Mouse (Mus musculus): Measurements from ENCODE around the gene Hs6st2. TPM values are rescaled to one million over a fixed set of nuclear protein-coding genes. Genes with fewer than 3 reads are reported as not detected.

Gene Hs6st2
- 8.9 and 9.9 TPM in 2 replicates for polyA plus RNA-seq (2011; ENCODE audit: insufficient read depth, insufficient read length, low read depth, missing spikeins)

DNA sequence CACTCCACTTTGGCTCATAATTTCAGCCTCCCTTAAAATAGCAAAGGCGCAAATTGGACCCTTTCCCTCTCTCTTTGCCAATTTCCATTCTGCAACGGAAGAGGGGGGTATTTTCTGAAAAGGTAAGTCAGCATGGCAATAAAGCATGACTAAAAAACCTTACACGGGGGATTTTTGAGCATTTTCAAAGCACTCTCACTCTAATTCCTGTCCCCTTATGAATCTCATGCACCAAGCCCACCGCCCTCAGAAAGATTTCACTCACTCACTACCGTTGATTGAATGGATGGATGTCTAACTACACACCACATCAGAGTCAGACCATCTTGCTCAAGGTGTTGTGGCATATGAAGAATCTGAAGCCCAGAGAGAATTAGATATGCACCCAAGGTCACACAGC lies at the start of gene Hs6st2:
TSS of gene Hs6st2 (minus strand) at position 101 of the 400 bp plus-strand sequence.
- peaks cover 2% of the 10 kb centered on the region for H3K27me3 ChIP-seq (ENCODE audit: control insufficient read depth, insufficient read depth, low read length, poor library complexity, severe bottlenecking)
- H3K9me3 ChIP-seq (replicated peaks; ENCODE audit: control insufficient read depth, insufficient read depth, low read length, poor library complexity, severe bottlenecking): no peaks in the 10 kb centered on the region
- H3K27ac ChIP-seq (ENCODE audit: insufficient read depth, low read length): no peak within 1 kb of the TSS
- peak within 1 kb of the TSS; percentile 90 for H3K9ac ChIP-seq (ENCODE audit: low read depth, poor library complexity, severe bottlenecking)
- peak within 1 kb of the TSS; percentile 88 for H3K4me3 ChIP-seq (ENCODE audit: low read depth, low read length)
- H3K36me3 ChIP-seq (ENCODE audit: control insufficient read depth, insufficient read depth, low read length, poor library complexity, severe bottlenecking): no peaks in the 10 kb centered on the region
- no peaks in the 10 kb centered on the region for H3K4me1 ChIP-seq (ENCODE audit: control insufficient read depth, insufficient read depth, low read length)
- no peak for TF ChIP-seq POLR2A (IDR thresholded peaks at IDR 0.05; ENCODE audit: insufficient read depth, low read length)
- no peak for TF ChIP-seq EP300 (IDR thresholded peaks at IDR 0.05; ENCODE audit: insufficient read depth, low read depth, low read length)
- no peak for TF ChIP-seq CTCF (IDR thresholded peaks at IDR 0.05; ENCODE audit: low read depth, low read length)

DNA sequence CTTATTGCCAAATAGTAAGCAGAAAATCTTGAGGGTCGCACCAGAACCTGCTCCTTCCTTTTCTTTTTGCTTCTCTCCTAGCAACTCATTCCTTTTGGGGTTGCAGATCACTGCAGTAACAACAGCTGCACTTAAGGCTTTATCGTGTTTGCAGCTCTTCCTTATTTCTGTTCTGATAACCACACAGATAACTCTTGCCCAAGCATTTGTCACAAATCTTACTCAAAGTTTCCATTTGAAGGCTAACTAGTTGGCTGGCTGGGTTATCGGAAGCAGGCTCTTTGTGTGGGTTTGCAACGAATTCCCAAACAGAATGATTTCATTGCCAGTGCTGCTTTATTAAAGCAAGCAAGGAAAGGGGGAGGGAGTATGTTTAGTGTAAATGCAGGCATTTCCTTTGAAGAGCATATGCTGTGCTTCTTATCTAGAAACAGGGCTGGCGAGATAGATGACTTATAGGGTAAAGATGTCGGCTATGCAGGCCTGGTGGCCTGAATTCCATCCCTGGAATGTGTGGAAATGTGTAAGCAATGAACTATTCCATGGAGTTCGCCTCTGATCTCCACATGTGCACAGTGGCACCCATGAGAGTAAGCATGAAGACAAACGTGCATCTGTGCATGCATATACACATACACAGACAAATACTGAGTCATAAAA lies 32.6 kb upstream of the Hs6st2 start:
- H3K4me1 ChIP-seq (ENCODE audit: control insufficient read depth, insufficient read depth, low read length): no peaks in the 10 kb centered on the region
- H3K9ac ChIP-seq (ENCODE audit: low read depth, poor library complexity, severe bottlenecking): no peak overlapping the region
- no peak overlapping the region for H3K4me3 ChIP-seq (ENCODE audit: low read depth, low read length)
- H3K36me3 ChIP-seq (ENCODE audit: control insufficient read depth, insufficient read depth, low read length, poor library complexity, severe bottlenecking): no peaks in the 10 kb centered on the region
- TF ChIP-seq EP300 (IDR thresholded peaks at IDR 0.05; ENCODE audit: insufficient read depth, low read depth, low read length): no peak
- no peak for TF ChIP-seq POLR2A (IDR thresholded peaks at IDR 0.05; ENCODE audit: insufficient read depth, low read length)
- TF ChIP-seq CTCF (IDR thresholded peaks at IDR 0.05; ENCODE audit: low read depth, low read length): no peak
- no peak overlapping the region for H3K27ac ChIP-seq (ENCODE audit: insufficient read depth, low read length)
- H3K9me3 ChIP-seq (replicated peaks; ENCODE audit: control insufficient read depth, insufficient read depth, low read length, poor library complexity, severe bottlenecking): no peaks in the 10 kb centered on the region
- no peaks in the 10 kb centered on the region for H3K27me3 ChIP-seq (ENCODE audit: control insufficient read depth, insufficient read depth, low read length, poor library complexity, severe bottlenecking)

DNA sequence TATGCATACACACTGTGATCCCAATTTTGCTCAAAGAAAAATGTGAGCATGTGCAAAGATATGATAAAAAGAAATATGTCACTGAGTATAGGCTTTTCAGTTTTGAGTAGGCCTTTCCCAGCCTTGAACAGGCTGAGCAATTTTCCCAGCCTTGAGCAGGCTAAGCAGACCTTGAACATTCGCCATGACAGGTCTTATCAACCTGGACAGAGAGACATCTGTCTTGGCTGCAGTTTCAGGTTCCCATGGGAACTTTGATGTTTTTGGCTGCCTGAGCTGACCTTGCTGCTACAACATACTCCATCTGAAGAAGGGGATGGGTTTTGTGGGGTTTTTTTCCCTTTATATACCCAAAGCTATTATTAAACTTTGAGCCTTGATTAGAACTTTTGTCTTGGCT lies 31.3 kb upstream of the Hs6st2 start:
- TF ChIP-seq EP300 (IDR thresholded peaks at IDR 0.05; ENCODE audit: insufficient read depth, low read depth, low read length): no peak
- no peak for TF ChIP-seq POLR2A (IDR thresholded peaks at IDR 0.05; ENCODE audit: insufficient read depth, low read length)
- TF ChIP-seq CTCF (IDR thresholded peaks at IDR 0.05; ENCODE audit: low read depth, low read length): no peak
- no peaks in the 10 kb centered on the region for H3K36me3 ChIP-seq (ENCODE audit: control insufficient read depth, insufficient read depth, low read length, poor library complexity, severe bottlenecking)
- no peak overlapping the region for H3K4me3 ChIP-seq (ENCODE audit: low read depth, low read length)
- H3K9me3 ChIP-seq (replicated peaks; ENCODE audit: control insufficient read depth, insufficient read depth, low read length, poor library complexity, severe bottlenecking): no peaks in the 10 kb centered on the region
- H3K27ac ChIP-seq (ENCODE audit: insufficient read depth, low read length): no peak overlapping the region
- no peak overlapping the region for H3K9ac ChIP-seq (ENCODE audit: low read depth, poor library complexity, severe bottlenecking)
- no peaks in the 10 kb centered on the region for H3K4me1 ChIP-seq (ENCODE audit: control insufficient read depth, insufficient read depth, low read length)
- no peaks in the 10 kb centered on the region for H3K27me3 ChIP-seq (ENCODE audit: control insufficient read depth, insufficient read depth, low read length, poor library complexity, severe bottlenecking)

GRCm38 (mm10) chrX:51702823-51703222 lies 21.2 kb upstream of the Hs6st2 start:
- TF ChIP-seq POLR2A (IDR thresholded peaks at IDR 0.05; ENCODE audit: insufficient read depth, low read length) (no peak), CTCF (IDR thresholded peaks at IDR 0.05; ENCODE audit: low read depth, low read length) (no peak), EP300 (IDR thresholded peaks at IDR 0.05; ENCODE audit: insufficient read depth, low read depth, low read length) (no peak)
- H3K27me3 ChIP-seq (ENCODE audit: control insufficient read depth, insufficient read depth, low read length, poor library complexity, severe bottlenecking): no peaks in the 10 kb centered on the region
- H3K27ac ChIP-seq (ENCODE audit: insufficient read depth, low read length): no peak overlapping the region
- no peak overlapping the region for H3K9ac ChIP-seq (ENCODE audit: low read depth, poor library complexity, severe bottlenecking)
- no peaks in the 10 kb centered on the region for H3K4me1 ChIP-seq (ENCODE audit: control insufficient read depth, insufficient read depth, low read length)
- H3K4me3 ChIP-seq (ENCODE audit: low read depth, low read length): no peak overlapping the region
- H3K9me3 ChIP-seq (replicated peaks; ENCODE audit: control insufficient read depth, insufficient read depth, low read length, poor library complexity, severe bottlenecking): no peaks in the 10 kb centered on the region
- no peaks in the 10 kb centered on the region for H3K36me3 ChIP-seq (ENCODE audit: control insufficient read depth, insufficient read depth, low read length, poor library complexity, severe bottlenecking)

DNA sequence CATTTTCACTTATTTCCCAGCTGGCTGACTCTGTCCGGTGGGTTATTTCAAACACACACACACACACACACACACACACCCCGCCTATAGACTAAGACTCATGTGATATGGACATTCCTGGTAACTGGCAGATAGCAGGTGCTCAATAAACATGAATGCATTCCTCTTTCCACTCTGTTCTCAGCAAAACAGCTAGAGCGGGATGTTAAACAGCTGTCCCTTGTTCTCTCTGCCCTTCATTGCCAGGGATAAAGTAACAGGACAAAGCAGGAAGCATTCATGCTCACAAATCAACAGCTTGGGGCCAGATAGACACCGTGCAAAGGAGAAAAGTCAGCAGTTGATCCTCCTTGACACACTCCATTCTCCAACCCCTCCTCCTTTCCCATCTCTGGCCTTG lies 17.4 kb upstream of the Hs6st2 start:
- no peaks in the 10 kb centered on the region for H3K9me3 ChIP-seq (replicated peaks; ENCODE audit: control insufficient read depth, insufficient read depth, low read length, poor library complexity, severe bottlenecking)
- H3K27me3 ChIP-seq (ENCODE audit: control insufficient read depth, insufficient read depth, low read length, poor library complexity, severe bottlenecking): no peaks in the 10 kb centered on the region
- H3K36me3 ChIP-seq (ENCODE audit: control insufficient read depth, insufficient read depth, low read length, poor library complexity, severe bottlenecking): no peaks in the 10 kb centered on the region
- no peak overlapping the region for H3K27ac ChIP-seq (ENCODE audit: insufficient read depth, low read length)
- H3K9ac ChIP-seq (ENCODE audit: low read depth, poor library complexity, severe bottlenecking): no peak overlapping the region
- TF ChIP-seq POLR2A (IDR thresholded peaks at IDR 0.05; ENCODE audit: insufficient read depth, low read length) (no peak), CTCF (IDR thresholded peaks at IDR 0.05; ENCODE audit: low read depth, low read length) (no peak), EP300 (IDR thresholded peaks at IDR 0.05; ENCODE audit: insufficient read depth, low read depth, low read length) (no peak)
- no peak overlapping the region for H3K4me3 ChIP-seq (ENCODE audit: low read depth, low read length)
- H3K4me1 ChIP-seq (ENCODE audit: control insufficient read depth, insufficient read depth, low read length): no peaks in the 10 kb centered on the region

All from ES-Bruce4 (cell line).